Mouse (Mus musculus) cerebellum, adult 18-20 months (tissue): ENCODE data around the gene 4930430F08Rik.
"Not testable (repeated sequence)": the region's sequence is repeated elsewhere in the genome, so short reads cannot be mapped to it uniquely, and the experiment has no call there.

ENCODE experiments used
- DNase-seq, 2 experiments: peaks; one replicate each; pipeline ENCODE4 v3.0.0; 2021

4930430F08Rik gene

DNA sequence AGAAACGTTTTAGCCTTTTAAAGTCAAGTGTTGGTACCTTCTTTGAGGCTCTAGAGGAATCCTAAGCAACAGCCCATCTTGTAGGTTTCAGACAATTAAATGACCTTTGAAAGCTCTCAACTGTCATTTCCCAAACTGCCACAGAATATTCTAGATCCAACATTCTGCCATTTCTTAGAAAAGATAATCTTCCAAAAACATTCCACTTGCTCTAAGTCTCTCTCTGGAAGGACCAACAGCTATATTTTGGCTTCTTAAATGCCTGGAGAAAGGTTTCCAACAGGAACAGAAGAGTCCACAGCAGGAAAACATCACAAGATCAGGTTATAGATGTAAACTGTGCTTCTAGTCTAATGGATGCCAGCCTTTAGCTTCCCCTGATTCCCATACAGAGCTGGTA, at the start of gene 4930430F08Rik, which contains the start of gene 1700017N19Rik:
TSS of gene 4930430F08Rik (minus strand) at position 101 of the 400 bp plus-strand sequence.
TSS of gene 1700017N19Rik (plus strand) at position 162 of the 400 bp plus-strand sequence.
- no peak for DNase-seq

- DNase-seq = peak; percentile 65 to 66
Observed at GRCm38 (mm10) chr10:100629762-100630438, 39.7 kb upstream of the 4930430F08Rik start.

GRCm38 (mm10) chr10:100622494-100622893, 32.3 kb upstream of the 4930430F08Rik start:
- no peak for DNase-seq

DNA sequence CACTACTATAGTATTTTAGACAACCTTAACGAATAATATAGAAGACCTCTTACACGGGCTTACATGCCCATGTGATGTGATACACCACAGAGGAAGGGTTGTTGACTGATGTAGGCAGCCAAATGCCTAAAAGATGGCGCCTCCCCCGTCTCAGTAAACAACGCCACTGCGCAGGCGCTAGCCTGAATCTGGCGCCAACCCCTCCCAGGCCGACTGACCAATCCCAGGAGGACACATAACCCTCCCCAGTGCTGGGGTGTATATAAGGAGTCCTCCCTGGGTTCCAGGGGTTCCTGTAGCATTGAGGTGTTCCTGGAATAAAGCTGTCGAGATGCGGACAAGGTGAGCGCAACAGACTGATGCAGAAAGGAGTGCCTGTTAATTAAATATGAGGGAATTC, 29.8 kb upstream of the 4930430F08Rik start:
- DNase-seq = no peak

- DNase-seq = peak; percentile 38 to 42
Observed at GRCm38 (mm10) chr10:100619474-100619873, 29.3 kb upstream of the 4930430F08Rik start.

DNA sequence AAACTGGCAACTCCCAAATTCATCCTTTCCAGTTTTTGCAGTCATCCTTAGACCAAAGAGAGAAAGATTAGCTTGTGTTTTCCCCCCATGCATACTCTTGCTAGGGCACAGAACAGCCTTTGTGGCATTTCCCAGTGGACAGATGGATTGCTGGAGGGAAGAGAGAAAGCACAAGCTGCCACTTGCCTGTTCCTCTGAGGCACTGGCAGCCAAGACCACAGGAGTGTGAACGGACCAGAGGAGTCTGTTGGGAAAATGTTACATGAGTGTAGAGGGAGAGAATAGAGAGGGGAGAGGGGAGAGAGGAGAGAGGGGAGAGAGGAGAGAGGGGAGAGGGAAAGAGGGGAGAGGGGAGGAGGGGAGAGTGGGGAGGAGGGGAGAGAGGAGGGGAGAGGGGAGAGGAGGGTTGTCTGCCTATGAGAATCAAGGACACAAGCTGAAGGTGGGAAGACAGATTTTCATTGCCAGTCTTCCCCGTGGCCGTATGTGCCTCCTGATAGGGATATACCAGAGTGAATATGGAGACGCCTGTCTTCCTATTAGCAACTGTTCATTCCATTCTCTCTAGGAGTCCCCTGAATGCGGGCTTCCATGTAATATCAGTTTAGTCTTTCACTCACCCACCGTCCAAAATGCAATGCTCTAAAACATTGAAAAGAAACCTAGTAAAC, 27.1 kb upstream of the 4930430F08Rik start:
- peak; percentile 62 to 67 for DNase-seq

DNA sequence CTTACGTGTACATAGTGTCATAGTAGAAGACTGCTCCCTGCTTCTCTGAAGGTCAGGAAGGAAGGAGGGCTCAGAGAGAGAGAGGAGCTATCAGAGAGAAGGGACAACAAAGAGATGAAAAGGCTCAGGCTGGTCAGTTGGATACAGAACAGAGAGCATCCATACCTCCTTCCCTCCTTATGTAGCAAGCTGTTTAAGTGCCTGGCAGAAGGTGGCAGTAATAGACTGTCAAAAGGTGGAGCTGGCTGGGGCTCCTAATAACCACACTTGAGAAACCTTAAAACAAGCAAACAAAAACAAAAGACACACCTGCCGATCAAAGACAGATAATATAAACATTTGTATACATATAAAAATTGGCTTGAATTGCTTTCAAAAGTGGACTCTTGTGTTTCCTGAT, 14.0 kb upstream of the 4930430F08Rik start:
- DNase-seq = peak; percentile 33 to 37

GRCm38 (mm10) chr10:100603511-100603910, 13.3 kb upstream of the 4930430F08Rik start:
- no peak for DNase-seq

- DNase-seq = no peak
Observed at GRCm38 (mm10) chr10:100598339-100598738, 8.1 kb upstream of the 4930430F08Rik start.

DNA sequence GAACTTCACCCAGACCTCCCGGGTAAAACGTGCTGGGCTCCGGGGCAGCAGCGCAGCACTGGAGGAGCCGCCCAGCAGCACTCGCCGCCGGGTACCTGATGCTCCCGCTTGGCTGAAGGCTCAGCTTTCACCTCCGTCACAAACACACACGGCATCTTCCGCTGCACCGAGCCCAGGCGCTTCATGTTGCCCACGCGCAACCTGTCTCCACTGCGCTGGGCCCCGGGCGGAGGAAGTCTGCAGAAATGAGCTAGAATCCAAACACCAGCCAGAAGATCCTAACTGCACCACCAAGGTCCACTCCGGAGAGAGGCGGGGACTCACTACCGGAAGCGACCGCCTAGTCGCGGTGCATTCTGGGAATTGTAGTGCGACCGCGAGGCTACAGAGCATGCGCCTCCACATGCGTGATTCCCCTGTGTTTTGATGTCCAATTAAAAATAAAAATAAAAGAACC, 1.3 kb downstream of the 4930430F08Rik start:
- DNase-seq = peak; percentile 93

DNA sequence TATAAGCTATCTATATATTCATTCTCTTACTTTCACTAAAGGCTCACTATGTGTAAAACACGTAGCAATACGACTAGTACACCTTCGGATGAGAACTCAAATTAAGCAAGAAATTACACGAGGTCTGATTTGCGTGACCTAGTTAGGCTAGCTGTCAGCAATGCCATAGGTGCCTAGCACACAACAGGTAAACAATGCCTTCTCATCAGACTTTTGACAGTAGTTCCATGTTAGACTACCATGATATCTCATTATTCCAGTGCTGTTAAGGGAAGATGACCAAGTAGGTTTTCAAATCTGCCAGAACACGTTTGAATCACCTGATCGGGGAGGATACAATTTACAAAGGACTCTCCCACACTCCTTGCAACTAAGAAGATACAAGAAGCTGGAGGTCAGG, 1.7 kb downstream of the 4930430F08Rik start:
- DNase-seq = peak in 1 of 2 experiments; percentile 7

- DNase-seq = no peak
Observed at GRCm38 (mm10) chr10:100584178-100584577, 6.0 kb downstream of the 4930430F08Rik start.

- DNase-seq = no peak
Observed at GRCm38 (mm10) chr10:100575294-100575693, 14.9 kb downstream of the 4930430F08Rik start.

DNA sequence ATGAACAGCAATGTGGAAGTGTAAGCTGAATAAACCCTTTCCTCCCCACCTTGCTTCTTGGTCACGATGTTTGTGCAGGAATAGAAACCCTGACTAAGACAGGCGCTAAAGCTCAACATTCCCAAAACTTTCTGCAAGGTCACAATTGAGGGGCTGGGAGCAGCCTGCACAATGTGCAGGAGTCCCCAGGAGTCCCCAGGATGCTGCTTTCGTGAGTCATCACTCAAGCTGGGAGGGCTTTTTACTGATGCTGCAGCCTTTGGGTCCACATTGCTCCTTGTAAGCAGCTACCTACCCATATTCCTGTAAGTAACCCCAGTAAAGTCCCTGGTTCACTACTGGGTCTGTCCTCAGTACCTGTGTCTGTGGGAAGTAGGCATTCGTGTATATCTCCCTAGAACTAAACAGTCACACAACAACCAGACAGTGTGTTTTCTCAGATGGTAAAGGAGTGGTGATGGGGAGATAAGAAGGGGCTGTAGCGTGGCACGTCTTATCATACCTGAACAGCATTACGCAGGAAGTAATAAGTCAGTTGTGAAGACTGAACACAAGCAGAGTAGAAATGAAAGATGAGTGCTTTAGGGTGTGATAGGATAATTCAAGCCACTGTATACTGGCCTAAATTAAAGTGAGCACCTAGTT, 15.6 kb downstream of the 4930430F08Rik start:
- no peak for DNase-seq

- DNase-seq = no peak
Observed at GRCm38 (mm10) chr10:100571707-100572106, 18.5 kb downstream of the 4930430F08Rik start.

- DNase-seq = no peak
Observed at GRCm38 (mm10) chr10:100564112-100564511, 26.1 kb downstream of the 4930430F08Rik start.

DNA sequence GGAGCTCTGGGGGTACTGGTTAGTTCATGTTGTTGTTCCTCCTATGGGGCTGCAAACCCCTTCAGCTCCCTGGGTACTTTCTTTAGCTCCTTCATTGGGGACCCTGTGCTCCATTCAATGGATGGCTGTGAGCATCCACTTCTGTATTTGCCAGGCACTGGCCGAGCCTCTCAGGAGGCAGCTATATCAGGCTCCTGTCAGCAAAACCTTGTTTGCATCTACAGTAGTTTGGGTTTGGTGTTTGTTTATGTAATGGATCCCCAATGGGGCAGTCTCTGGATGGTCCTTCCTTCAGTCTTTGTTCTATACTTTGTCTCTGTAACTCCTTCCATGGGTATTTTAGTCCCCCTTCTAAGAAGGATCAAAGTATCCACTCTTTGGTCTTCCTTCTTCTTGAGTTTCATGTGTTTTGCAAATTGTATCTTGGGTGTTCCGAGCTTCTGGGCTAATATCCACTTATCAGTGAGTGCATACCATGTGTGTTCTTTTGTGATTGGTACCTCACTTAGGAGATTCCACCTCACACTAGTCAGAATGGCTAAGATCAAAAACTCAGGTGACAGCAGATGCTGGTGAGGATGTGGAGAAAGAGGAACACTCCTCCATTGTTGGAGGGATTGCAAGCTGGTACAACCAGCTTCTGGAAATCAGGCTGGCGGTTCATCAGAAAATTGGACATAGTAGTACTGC, 29.9 kb downstream of the 4930430F08Rik start:
- DNase-seq = not testable (repeated sequence)

GRCm38 (mm10) chr10:100556566-100557175, 33.6 kb downstream of the 4930430F08Rik start:
- no peak for DNase-seq

- DNase-seq = no peak
Observed at GRCm38 (mm10) chr10:100524499-100525390, 65.5 kb downstream of the 4930430F08Rik start.

DNA sequence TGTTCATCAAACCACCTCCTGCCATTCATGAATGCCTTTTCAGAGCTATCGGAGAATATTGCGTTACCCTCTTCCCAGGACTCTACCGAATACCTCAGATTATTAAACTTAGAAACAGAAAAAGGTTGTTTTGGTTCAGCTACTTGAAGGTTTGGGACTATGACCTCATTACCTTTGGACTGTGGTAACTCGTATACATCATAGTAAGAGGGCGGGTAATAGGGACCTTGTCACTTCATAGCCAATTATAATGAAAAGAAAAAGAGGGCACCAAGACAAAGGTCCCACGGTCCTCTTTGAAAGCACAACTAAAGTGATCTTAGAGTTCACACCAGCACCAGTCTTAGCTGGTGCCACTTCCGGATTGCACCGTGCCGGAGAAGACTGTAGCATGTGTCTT, 67.9 kb downstream of the 4930430F08Rik start:
- no peak for DNase-seq
